Mouse (Mus musculus) midbrain, embryonic 11.5 days (tissue): ENCODE results near the gene Ankrd63. TPM values are rescaled to one million over a fixed set of nuclear protein-coding genes. Genes with fewer than 3 reads are reported as not detected.

ENCODE experiments used
- ATAC-seq: fragments of 200-750 bp; cut with Nextera tagmentation; 2 replicates; pipeline ENCODE4 v1.8.0; 2017; ENCODE audit warnings: moderate TSS enrichment, moderate library complexity; ENCODE audit not compliant: low FRiP score
- DNase-seq: peaks from one replicate; pipeline ENCODE4 v3.0.0; 2015; ENCODE audit warnings: low spot score; ENCODE audit errors: missing footprints
- H3K27ac ChIP-seq: fragments of 300-500 bp; sonication (generic); 2 replicates; pipeline ENCODE4 v1.5.1; 2014; ENCODE audit warnings: low read depth, low read length
- H3K27me3 ChIP-seq: fragments of 300-500 bp; sonication (generic); 2 replicates; pipeline ENCODE4 v1.6.1; 2014; ENCODE audit warnings: mild to moderate bottlenecking, low read length, moderate library complexity, mixed read lengths; ENCODE audit not compliant: control insufficient read depth, insufficient read depth
- H3K36me3 ChIP-seq: fragments of 300-500 bp; sonication (generic); 2 replicates; pipeline ENCODE4 v1.6.1; 2014; ENCODE audit warnings: mild to moderate bottlenecking, low read length, moderate library complexity, mixed read lengths; ENCODE audit not compliant: control insufficient read depth, insufficient read depth
- H3K4me1 ChIP-seq: fragments of 300-500 bp; sonication (generic); 2 replicates; pipeline ENCODE4 v1.6.1; 2014; ENCODE audit warnings: low read length; ENCODE audit not compliant: control insufficient read depth, insufficient read depth
- H3K4me2 ChIP-seq: fragments of 300-500 bp; sonication (generic); 2 replicates; pipeline ENCODE4 v1.6.1; 2014; ENCODE audit warnings: mild to moderate bottlenecking, moderate library complexity
- H3K4me3 ChIP-seq: fragments of 300-500 bp; sonication (generic); 2 replicates; pipeline ENCODE4 v1.5.1; 2014; ENCODE audit warnings: low read depth, low read length
- H3K9ac ChIP-seq: fragments of 300-500 bp; sonication (generic); 2 replicates; pipeline ENCODE4 v1.6.1; 2014; ENCODE audit warnings: low read length
- H3K9me3 ChIP-seq: fragments of 300-500 bp; sonication (generic); 2 replicates; pipeline ENCODE4 v1.6.1; 2016; ENCODE audit warnings: low read length; ENCODE audit not compliant: control insufficient read depth
- WGBS: fragments of 180-500 bp; shearing (Covaris S2); extraction: QIAGEN DNeasy Blood & Tissue Kit; methylation state at CpG from one replicate; pipeline ENCODE4 v1.1.7; 2014; 5-methylcytosine and 5-hydroxymethylcytosine counted together
- polyA plus RNA-seq: library from polyadenylated mRNA; unstranded; fragments of >200 nt; fragmentation: Nextera tagmentation; extraction: Ambion mirVana; gene quantifications from 2 replicates; pipeline ENCODE4 v1.2.1, GENCODE M21; 2014

Gene Ankrd63
- polyA plus RNA-seq, 1 experiment from 2014 or later = not detected

GRCm38 (mm10) chr2:118745232-118745884 is 41.6 kb upstream of the Ankrd63 start, which contains the start of gene Inafm2:
TSS of gene Inafm2 (plus strand) at chr2:118745758.
- Histone ChIP-seq H3K4me3 (peak within 1 kb of the TSS; percentile 90), H3K27ac (no peak within 1 kb of the TSS; the same call in 1 of the 2 replicates), H3K4me1 (peaks cover 25% of the 10 kb centered on the region), H3K27me3 (peaks cover 9% of the 10 kb centered on the region), H3K36me3 (peaks cover 2% of the 10 kb centered on the region; the same call in 1 of the 2 replicates), H3K9ac (peak within 1 kb of the TSS; percentile 89), H3K9me3 (no peaks in the 10 kb centered on the region), H3K4me2 (peak within 1 kb of the TSS; percentile 86)
- ATAC-seq = peak; percentile 94
- under 1% methylated on average over 50 of the region's 57 CpGs for WGBS
- peak; percentile 98 for DNase-seq

GRCm38 (mm10) chr2:118744621-118745020 is 40.9 kb upstream of the Ankrd63 start:
- Histone ChIP-seq H3K9ac (no peak overlapping the region), H3K36me3 (peaks cover 2% of the 10 kb centered on the region; the same call in 1 of the 2 replicates), H3K4me1 (peaks cover 21% of the 10 kb centered on the region), H3K4me2 (peak overlapping the region; percentile 86; the same call in 1 of the 2 replicates), H3K4me3 (no peak overlapping the region), H3K27ac (no peak overlapping the region), H3K27me3 (peaks cover 9% of the 10 kb centered on the region), H3K9me3 (no peaks in the 10 kb centered on the region)
- 9% methylated on average over 7 of the region's 7 CpGs for WGBS
- DNase-seq = no peak
- no peak for ATAC-seq

- no peak overlapping the region for H3K9ac ChIP-seq
- WGBS = 29% methylated on average over 8 of the region's 8 CpGs
- no peak overlapping the region for H3K4me2 ChIP-seq
- ATAC-seq (no peak), DNase-seq (peak; percentile 92)
- no peak overlapping the region for H3K4me3 ChIP-seq
- no peaks in the 10 kb centered on the region for H3K9me3 ChIP-seq
- no peaks in the 10 kb centered on the region for H3K36me3 ChIP-seq
- H3K4me1 ChIP-seq = peaks cover 12% of the 10 kb centered on the region
- H3K27me3 ChIP-seq = peaks cover 9% of the 10 kb centered on the region
- H3K27ac ChIP-seq = no peak overlapping the region
Observed at GRCm38 (mm10) chr2:118743261-118743943, 39.6 kb upstream of the Ankrd63 start.

GRCm38 (mm10) chr2:118741183-118741582 is 37.4 kb upstream of the Ankrd63 start:
- Histone ChIP-seq H3K27me3 (peaks cover 9% of the 10 kb centered on the region), H3K4me1 (peaks cover 6% of the 10 kb centered on the region), H3K9me3 (no peaks in the 10 kb centered on the region), H3K4me2 (no peak overlapping the region), H3K9ac (no peak overlapping the region), H3K4me3 (no peak overlapping the region), H3K27ac (no peak overlapping the region), H3K36me3 (no peaks in the 10 kb centered on the region)
- ATAC-seq = no peak
- peak; percentile 8 for DNase-seq
- WGBS = 78% methylated on average over 9 of the region's 9 CpGs

GRCm38 (mm10) chr2:118740341-118740740 is 36.6 kb upstream of the Ankrd63 start:
- peaks cover 9% of the 10 kb centered on the region for H3K27me3 ChIP-seq
- H3K4me2 ChIP-seq = no peak overlapping the region
- H3K4me3 ChIP-seq = no peak overlapping the region
- H3K9ac ChIP-seq = no peak overlapping the region
- DNase-seq (no peak), ATAC-seq (no peak)
- WGBS = 72% methylated on average over 3 of the region's 3 CpGs
- no peak overlapping the region for H3K27ac ChIP-seq
- peaks cover 6% of the 10 kb centered on the region for H3K4me1 ChIP-seq
- H3K9me3 ChIP-seq = no peaks in the 10 kb centered on the region
- no peaks in the 10 kb centered on the region for H3K36me3 ChIP-seq

GRCm38 (mm10) chr2:118733341-118733740 is 29.6 kb upstream of the Ankrd63 start:
- Histone ChIP-seq H3K9me3 (no peaks in the 10 kb centered on the region), H3K9ac (no peak overlapping the region), H3K36me3 (no peaks in the 10 kb centered on the region), H3K4me2 (no peak overlapping the region), H3K27me3 (0 out of 2 replicates have a peak, but pooled peaks cover 2% of the 10 kb centered on the region), H3K4me1 (no peaks in the 10 kb centered on the region), H3K4me3 (no peak overlapping the region), H3K27ac (no peak overlapping the region)
- 66% methylated on average over 5 of the region's 5 CpGs for WGBS
- DNase-seq (no peak), ATAC-seq (no peak)

- no peaks in the 10 kb centered on the region for H3K9me3 ChIP-seq
- H3K27me3 ChIP-seq = peaks cover 2% of the 10 kb centered on the region; the same call in 1 of the 2 replicates
- 0 out of 2 replicates have a peak, but pooled peaks cover 3% of the 10 kb centered on the region for H3K4me1 ChIP-seq
- DNase-seq = peak; percentile 60
- ATAC-seq = no peak
- H3K27ac ChIP-seq = no peak overlapping the region
- no peak overlapping the region for H3K9ac ChIP-seq
- H3K4me3 ChIP-seq = no peak overlapping the region
- no peaks in the 10 kb centered on the region for H3K36me3 ChIP-seq
- WGBS = 89% methylated on average over 5 of the region's 5 CpGs
- no peak overlapping the region for H3K4me2 ChIP-seq
Observed at GRCm38 (mm10) chr2:118731981-118732380, 28.2 kb upstream of the Ankrd63 start.

GRCm38 (mm10) chr2:118730622-118730915 is 26.8 kb upstream of the Ankrd63 start:
- 2% methylated on average over 3 of the region's 3 CpGs for WGBS

More at GRCm38 (mm10) chr2:118730622-118730915, 26.8 kb upstream of the Ankrd63 start:
- Histone ChIP-seq H3K4me1 (0 out of 2 replicates have a peak, but pooled peaks cover 3% of the 10 kb centered on the region), H3K9ac (no peak overlapping the region), H3K36me3 (no peaks in the 10 kb centered on the region), H3K9me3 (no peaks in the 10 kb centered on the region), H3K4me2 (no peak overlapping the region), H3K27ac (no peak overlapping the region), H3K4me3 (no peak overlapping the region), H3K27me3 (peaks cover 2% of the 10 kb centered on the region; the same call in 1 of the 2 replicates)
- no peak for ATAC-seq
- peak; percentile 82 for DNase-seq
